Mouse (Mus musculus): ENCODE measurements around the gene Taz. TPM values are rescaled to one million over a fixed set of nuclear protein-coding genes. Genes with fewer than 3 reads are reported as not detected.

Taz gene
- total RNA-seq, 1 experiment from 2014 or later, result 34.3 TPM

GRCm38 (mm10) chrX:74273422-74274322, 8.0 kb upstream of the Taz start:
- ATAC-seq (replicated peaks; ENCODE audit: low read depth, poor library complexity, severe bottlenecking), result no peak; the same call in 1 of the 2 replicates

GRCm38 (mm10) chrX:74277916-74278315, 3.8 kb upstream of the Taz start:
- no peak for ATAC-seq (replicated peaks; ENCODE audit: low read depth, poor library complexity, severe bottlenecking)

GRCm38 (mm10) chrX:74281041-74281731, 526 bp upstream of the Taz start:
- no peak for ATAC-seq (replicated peaks; ENCODE audit: low read depth, poor library complexity, severe bottlenecking)

- peak; percentile 77 for ATAC-seq (replicated peaks; ENCODE audit: low read depth, poor library complexity, severe bottlenecking)
Measured at GRCm38 (mm10) chrX:74282395-74283091, 831 bp downstream of the Taz start.

- ATAC-seq (replicated peaks; ENCODE audit: low read depth, poor library complexity, severe bottlenecking), result no peak
Measured at GRCm38 (mm10) chrX:74283092-74283437, 1.4 kb downstream of the Taz start.

- no peak for ATAC-seq (replicated peaks; ENCODE audit: low read depth, poor library complexity, severe bottlenecking)
Measured at GRCm38 (mm10) chrX:74293431-74293830, 11.7 kb downstream of the Taz start.

GRCm38 (mm10) chrX:74296538-74297448, 15.1 kb downstream of the Taz start, which contains the start of gene Atp6ap1:
Gene Atp6ap1 (plus strand): TSS chrX:74297097.
- ATAC-seq (replicated peaks; ENCODE audit: low read depth, poor library complexity, severe bottlenecking), result peak; percentile 99

GRCm38 (mm10) chrX:74298348-74298747, 16.6 kb downstream of the Taz start:
- ATAC-seq (replicated peaks; ENCODE audit: low read depth, poor library complexity, severe bottlenecking), result no peak

- ATAC-seq (replicated peaks; ENCODE audit: low read depth, poor library complexity, severe bottlenecking), result peak; percentile 28
Measured at GRCm38 (mm10) chrX:74299721-74300120, 18.0 kb downstream of the Taz start.

- peak; percentile 97 for ATAC-seq (replicated peaks; ENCODE audit: low read depth, poor library complexity, severe bottlenecking)
Measured at GRCm38 (mm10) chrX:74304867-74305700, 23.4 kb downstream of the Taz start, which contains the start of gene Gdi1. Gene Gdi1 (plus strand): TSS chrX:74304998.

- ATAC-seq (replicated peaks; ENCODE audit: low read depth, poor library complexity, severe bottlenecking), result peak; percentile 99
Measured at GRCm38 (mm10) chrX:74312540-74313464, 31.1 kb downstream of the Taz start, which contains the start of gene Fam50a. Gene Fam50a (plus strand): TSS chrX:74313033.

- peak; percentile 97 for ATAC-seq (replicated peaks; ENCODE audit: low read depth, poor library complexity, severe bottlenecking)
Measured at GRCm38 (mm10) chrX:74328725-74329161, 47.0 kb downstream of the Taz start, which contains the start of gene Plxna3. Gene Plxna3 (plus strand): TSS chrX:74329066.

GRCm38 (mm10) chrX:74329215-74329671, 47.5 kb downstream of the Taz start:
- ATAC-seq (replicated peaks; ENCODE audit: low read depth, poor library complexity, severe bottlenecking), result no peak

GRCm38 (mm10) chrX:74330166-74330930, 48.6 kb downstream of the Taz start:
- no peak for ATAC-seq (replicated peaks; ENCODE audit: low read depth, poor library complexity, severe bottlenecking)

Data from common myeloid progenitor, adult 5-6 weeks (primary cell).